24 mouse cellular contexts compared by ENCODE assay signal in the genomic region with DNA sequence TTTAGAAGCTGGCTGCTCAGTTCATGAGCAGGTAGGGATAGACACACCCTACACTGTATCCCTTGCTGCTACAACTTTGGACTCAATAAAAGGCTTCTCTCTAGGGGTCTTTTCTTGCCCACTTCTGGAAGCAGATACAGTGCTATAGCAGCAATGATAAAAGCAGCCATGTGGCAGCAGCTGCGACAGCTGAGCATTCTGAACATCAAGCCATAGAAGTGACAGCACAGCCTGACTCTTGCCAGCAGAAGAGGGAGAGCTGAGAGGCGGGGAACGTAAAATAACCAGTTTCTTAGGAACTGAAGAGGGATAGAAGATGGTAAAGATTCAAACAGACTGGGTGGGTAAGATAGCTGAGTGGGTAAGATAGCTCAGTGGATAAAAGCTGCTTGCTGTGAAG. TPM values are rescaled to one million over a fixed set of nuclear protein-coding genes. Genes with fewer than 3 reads are reported as not detected.
DNase-seq lines count a peak whose midpoint lies in the region; ATAC-seq and TF ChIP-seq lines count a peak whose summit lies in the region.
"Had no signal": no experiment of that assay in that cellular context is flagged by ENCODE, and none has a peak within 500 bp of the region (broad histone marks: within the 10 kb centered on the region; RNA-seq: fewer than 3 reads in every experiment).

No protein-coding gene starts in this region.

- no peak overlapping the region for H3K9ac ChIP-seq in embryonic facial prominence, embryonic 14.5 days (ENCODE audit: low read depth, low read length)
- H3K9ac ChIP-seq: forebrain, embryonic 12.5 days had no signal

- ATAC-seq in embryonic facial prominence, embryonic 14.5 days (ENCODE audit: low read depth), result no peak
- ATAC-seq: Patski had no signal

- no peak overlapping the region for H3K4me2 ChIP-seq in embryonic facial prominence, embryonic 14.5 days (ENCODE audit: low read depth, low read length)
- peak overlapping the region; percentile 85 for H3K4me2 ChIP-seq in myocyte (ENCODE audit: low read depth)

- no peaks in the 10 kb centered on the region for H3K27me3 ChIP-seq in embryonic facial prominence, embryonic 14.5 days (replicated peaks; ENCODE audit: control insufficient read depth, insufficient read depth, low read length)
- no peaks in the 10 kb centered on the region for H3K27me3 ChIP-seq in embryonic facial prominence, embryonic 10.5 days (replicated peaks; ENCODE audit: low read depth, poor library complexity, severe bottlenecking)
- H3K27me3 ChIP-seq in myocyte (ENCODE audit: control insufficient read depth, insufficient read depth, insufficient read length), result no peaks in the 10 kb centered on the region
- H3K27me3 ChIP-seq: embryonic facial prominence, embryonic 12.5 days; embryonic facial prominence, embryonic 15.5 days had no signal

- no peak for TF ChIP-seq POLR2A in myocyte (IDR thresholded peaks at IDR 0.05; ENCODE audit: insufficient read length, low read depth)

- H3K36me3 ChIP-seq in embryonic facial prominence, embryonic 14.5 days (ENCODE audit: control insufficient read depth, insufficient read depth, low read length), result peaks cover 13% of the 10 kb centered on the region
- peaks cover 16% of the 10 kb centered on the region for H3K36me3 ChIP-seq in embryonic facial prominence, embryonic 10.5 days (replicated peaks)
- peaks cover 14% of the 10 kb centered on the region for H3K36me3 ChIP-seq in myocyte (ENCODE audit: control insufficient read depth, insufficient read depth)
- H3K36me3 ChIP-seq: embryonic facial prominence, embryonic 12.5 days; embryonic facial prominence, embryonic 15.5 days; forebrain, embryonic 12.5 days had no signal

- H3K9me3 ChIP-seq in embryonic facial prominence, embryonic 14.5 days (ENCODE audit: control insufficient read depth, low read length), result no peaks in the 10 kb centered on the region
- H3K9me3 ChIP-seq in embryonic facial prominence, embryonic 10.5 days, result no peaks in the 10 kb centered on the region
- H3K9me3 ChIP-seq: embryonic facial prominence, embryonic 12.5 days; embryonic facial prominence, embryonic 15.5 days; forebrain, embryonic 10.5 days; forebrain, embryonic 12.5 days had no signal

- H3ac ChIP-seq in myocyte (ENCODE audit: control insufficient read depth, insufficient read length), result no peak overlapping the region

- H3K4me3 ChIP-seq in embryonic facial prominence, embryonic 14.5 days (ENCODE audit: low read depth, low read length), result no peak overlapping the region
- H3K4me3 ChIP-seq in embryonic facial prominence, embryonic 10.5 days, result no peak overlapping the region
- peak overlapping the region; percentile 79 for H3K4me3 ChIP-seq in myocyte

- H3K27ac ChIP-seq in embryonic facial prominence, embryonic 14.5 days (replicated peaks; ENCODE audit: low read depth, low read length), result no peak overlapping the region
- H3K27ac ChIP-seq in embryonic facial prominence, embryonic 10.5 days (replicated peaks), result no peak overlapping the region
- H3K27ac ChIP-seq: embryonic facial prominence, embryonic 12.5 days; embryonic facial prominence, embryonic 15.5 days; forebrain, embryonic 12.5 days had no signal

- H3K4me1 ChIP-seq in embryonic facial prominence, embryonic 14.5 days (ENCODE audit: control insufficient read depth, insufficient read depth, low read length), result peaks cover 4% of the 10 kb centered on the region; the same call in 1 of the 2 replicates
- H3K4me1 ChIP-seq in embryonic facial prominence, embryonic 10.5 days, result peaks cover 7% of the 10 kb centered on the region

- H3K79me2 ChIP-seq in myocyte (ENCODE audit: control insufficient read depth, insufficient read depth), result peaks cover 17% of the 10 kb centered on the region

- 85% methylated on average over 3 of the region's 3 CpGs for WGBS in embryonic facial prominence, embryonic 14.5 days
- 81% methylated on average over 3 of the region's 3 CpGs for WGBS in embryonic facial prominence, embryonic 10.5 days

- DNase-seq in embryonic facial prominence, embryonic 14.5 days (ENCODE audit: low spot score), result peak; percentile 33
- DNase-seq in embryonic facial prominence, embryonic 10.5 days (ENCODE audit: low spot score), result no peak
- peak; percentile 5 for DNase-seq in A20 (ENCODE audit: low read depth, low spot score)
- DNase-seq in adrenal gland, adult 18-20 months (ENCODE audit: low spot score in 2 of 2), result no peak
- DNase-seq: adrenal gland, adult 2 months; adrenal gland, postnatal 10 days; adrenal gland, postnatal 25 days; cerebellum, adult 11 months; cerebellum, adult 18-20 months; cerebellum, adult 8-10 months; cerebellum, adult 9-11 months; cerebellum, postnatal 14 days; cerebellum, postnatal 36 days; embryo, embryonic 11 days had no signal

TF ChIP-seq in myocyte, 11 proteins besides CTCF, POLR2A, EP300 and RAD21:
- TF ChIP-seq POLR2AphosphoS2 (IDR thresholded peaks at IDR 0.05; ENCODE audit: insufficient read length, low read depth) (no peak), TCF3 (IDR thresholded peaks at IDR 0.05; ENCODE audit: insufficient read length, low read depth) (peak; percentile 50), MAX (IDR thresholded peaks at IDR 0.05; ENCODE audit: low read depth) (no peak), REST (IDR thresholded peaks at IDR 0.05; ENCODE audit: insufficient read depth, insufficient read length) (no peak), MYOD1 (IDR thresholded peaks at IDR 0.05; ENCODE audit: control insufficient read depth in 1 of 3, insufficient read length in 2 of 3, low read depth in 2 of 3) (peak; percentile 12 to 83 (median 72)), USF1 (IDR thresholded peaks at IDR 0.05; ENCODE audit: low read depth) (no peak), CEBPB (IDR thresholded peaks at IDR 0.05; ENCODE audit: insufficient read depth, poor library complexity, severe bottlenecking) (no peak), E2F4 (IDR thresholded peaks at IDR 0.05; ENCODE audit: insufficient read depth) (no peak), TCF12 (IDR thresholded peaks at IDR 0.05; ENCODE audit: insufficient read depth, poor library complexity, severe bottlenecking) (no peak), MYOG (IDR thresholded peaks at IDR 0.05; ENCODE audit: control insufficient read depth in 1 of 3, insufficient read depth in 1 of 3, insufficient read length in 2 of 3, low read depth in 2 of 3) (peak in 2 of 3 experiments; percentile 22 to 79), SRF (IDR thresholded peaks at IDR 0.05; ENCODE audit: control insufficient read depth, insufficient read length, low read depth) (no peak)

RNA-seq across cellular contexts. Expression of gene Commd2, which starts 1.0 kb away (rescaled TPM):
- polyA plus RNA-seq in embryonic facial prominence, embryonic 14.5 days (2014; fragmentation: Nextera tagmentation; extraction: Ambion mirVana), result 81.6 and 84.7 TPM in 2 replicates
- 96.5 and 99.4 TPM in 2 replicates for polyA plus RNA-seq in embryonic facial prominence, embryonic 10.5 days (2016; fragmentation: Nextera tagmentation; extraction: Ambion mirVana)
- 38.7 TPM for polyA plus RNA-seq in myocyte (2012; fragmentation: generic; extraction: Trizol)
- 10 to 100 TPM; 25.9 to 28.5 TPM for total RNA-seq in adrenal gland, adult 18-20 months (2021)

RNA-seq across cellular contexts. Expression of gene Ankub1, which starts 40.1 kb away (rescaled TPM):
- polyA plus RNA-seq in embryonic facial prominence, embryonic 14.5 days (2014; fragmentation: Nextera tagmentation; extraction: Ambion mirVana), result 0.14 TPM in 1 of 2 replicates, not detected in the other
- 0.12 and 0.24 TPM in 2 replicates for polyA plus RNA-seq in embryonic facial prominence, embryonic 10.5 days (2016; fragmentation: Nextera tagmentation; extraction: Ambion mirVana)
- polyA plus RNA-seq in myocyte (2012; fragmentation: generic; extraction: Trizol), result not detected
- total RNA-seq in adrenal gland, adult 18-20 months (2021), result not detected
- total RNA-seq: adrenal gland, adult 2 months; adrenal gland, postnatal 10 days; adrenal gland, postnatal 25 days; common myeloid progenitor, adult 5-6 weeks; ES-E14 had no signal
- polyA plus RNA-seq: adrenal gland, adult 2 months; C2C12; erythroblast, embryonic 14.5 days; Patski had no signal

Comparison
In these comparisons a context has a peak if more than half of its experiments do, and no peak if none do; other contexts are left out.
1. DNase-seq: peak in embryonic facial prominence, embryonic 14.5 days (single experiment) and A20 (single experiment); none in embryonic facial prominence, embryonic 10.5 days (single experiment) and adrenal gland, adult 18-20 months (0 of 2).